Mouse (Mus musculus) myocyte (in vitro differentiated cells): Measurements from ENCODE around the gene Rcc1.

Experiments used
- E2F4 ChIP-seq: IDR thresholded peaks from one replicate; pipeline ENCODE4 v1.6.1; 2011; ENCODE audit warnings: mild to moderate bottlenecking, control low read depth, moderate library complexity; ENCODE audit not compliant: insufficient read depth
- MAX ChIP-seq: IDR thresholded peaks from one replicate; pipeline ENCODE4 v1.6.1; 2011; ENCODE audit warnings: low read depth, mild to moderate bottlenecking, control low read depth
- MYOD1 ChIP-seq, 3 experiments: IDR thresholded peaks; one replicate each; pipeline ENCODE4 v1.6.1; 2011; ENCODE audit warnings: control low read depth in 2 of 3, low read depth in 2 of 3, mild to moderate bottlenecking in 2 of 3, moderate library complexity in 1 of 3; ENCODE audit not compliant: insufficient read length in 2 of 3, control insufficient read depth in 1 of 3
- POLR2A ChIP-seq: IDR thresholded peaks from one replicate; pipeline ENCODE4 v1.6.1; 2011; ENCODE audit warnings: low read depth, mild to moderate bottlenecking, control low read depth, moderate library complexity; ENCODE audit not compliant: insufficient read length
- SRF ChIP-seq: IDR thresholded peaks from one replicate; pipeline ENCODE4 v1.6.1; 2011; ENCODE audit warnings: low read depth; ENCODE audit not compliant: control insufficient read depth, insufficient read length
- USF1 ChIP-seq: IDR thresholded peaks from one replicate; pipeline ENCODE4 v1.6.1; 2011; ENCODE audit warnings: low read depth, mild to moderate bottlenecking, control low read depth, moderate library complexity

DNA sequence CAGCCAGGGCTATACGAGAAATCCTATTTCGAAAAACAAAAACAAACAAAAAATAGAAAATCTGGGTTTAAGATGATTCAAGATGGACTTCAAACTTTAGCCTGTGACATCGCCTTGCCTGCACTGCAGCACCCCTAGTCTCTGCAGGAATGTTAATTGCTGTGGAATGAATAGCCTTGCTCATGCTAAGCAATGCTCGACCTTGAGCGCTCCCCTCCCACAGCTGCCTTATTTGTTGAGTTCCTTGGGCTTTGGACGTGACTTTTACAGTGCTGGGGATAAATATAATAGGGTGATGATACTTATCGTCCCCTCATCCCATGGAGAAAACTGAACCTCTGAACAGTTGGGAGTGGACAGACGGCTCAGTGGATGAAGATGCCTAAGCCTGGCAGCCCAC is 37.7 kb downstream of the Rcc1 start:
- no peak for TF ChIP-seq POLR2A
- no peak for TF ChIP-seq MYOD1 (IDR thresholded peaks at IDR 0.05; ENCODE audit: control insufficient read depth in 1 of 3, insufficient read length in 2 of 3, low read depth in 2 of 3)
- no peak for TF ChIP-seq USF1
- TF ChIP-seq SRF = no peak
- TF ChIP-seq E2F4 = no peak
- no peak for TF ChIP-seq MAX
